Mouse (Mus musculus) frontal cortex, adult (tissue): ENCODE measurements around the gene Snrpe.
A peak's percentile ranks its signal among the peaks of the same experiment; 100 is the strongest.

ENCODE experiments used
- ATAC-seq: cut with Nextera tagmentation; 2 replicates; pipeline ENCODE4 v1.9.2; 2017; ENCODE audit warnings: mild to moderate bottlenecking, moderate library complexity, mixed read lengths; ENCODE audit not compliant: low TSS enrichment

The Snrpe gene

DNA sequence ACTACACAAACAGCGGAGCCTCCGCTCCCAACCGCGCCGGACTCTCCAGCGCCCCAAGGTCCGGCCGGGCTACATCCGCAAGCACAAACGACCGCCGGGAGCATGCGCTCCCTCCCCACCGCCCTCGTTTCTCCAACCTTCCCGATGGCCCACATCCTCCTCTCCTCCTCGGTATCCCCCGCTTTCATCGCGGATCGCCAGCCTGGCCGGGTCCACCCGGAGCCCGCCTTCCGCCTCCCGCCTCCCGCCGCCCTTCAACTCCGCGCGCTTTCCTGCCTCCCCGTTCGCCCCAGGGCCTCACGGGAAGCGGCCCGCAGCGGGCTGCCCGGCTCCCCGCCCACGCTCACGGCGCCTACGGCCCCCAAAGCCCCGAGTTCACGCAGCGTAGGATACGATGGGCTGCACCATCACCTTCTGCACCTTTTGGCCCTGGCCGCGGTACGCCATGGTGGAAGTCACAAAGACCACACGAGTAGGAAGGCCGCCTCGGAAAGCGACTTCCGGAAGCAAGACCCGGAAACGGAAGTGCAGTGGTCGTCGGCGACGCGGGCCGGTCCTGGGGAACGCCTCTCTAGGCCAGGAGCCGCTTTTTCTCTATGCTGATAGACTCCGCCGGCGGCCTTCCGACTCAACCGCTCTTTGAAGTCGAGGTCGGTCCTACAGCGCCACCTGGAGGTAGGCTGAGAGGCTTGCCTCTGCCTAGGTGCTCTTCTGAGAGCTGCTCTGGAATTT lies at the start of gene Snrpe:
Snrpe (minus strand) TSS at position 521 of the 732 bp plus-strand sequence.
- peak; percentile 100 for ATAC-seq

DNA sequence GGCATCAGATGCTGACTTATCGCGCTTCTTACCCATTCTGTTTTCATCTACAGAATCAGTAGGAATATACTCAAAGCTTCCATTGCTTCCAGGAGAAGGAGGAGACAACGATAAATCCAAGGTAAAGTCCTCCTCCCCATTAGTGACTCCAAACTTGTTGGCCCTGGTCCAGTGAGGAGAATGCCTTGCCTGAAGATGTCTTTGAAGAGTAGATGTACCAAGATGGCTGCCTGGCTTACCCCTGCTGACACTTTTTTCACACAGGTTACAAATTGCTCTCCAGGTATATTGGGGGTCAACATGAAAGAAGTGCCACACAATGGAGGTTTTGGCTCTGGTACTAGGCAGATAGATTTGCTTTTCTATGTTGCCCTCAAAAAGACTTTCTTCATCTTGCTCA lies 48.8 kb upstream of the Snrpe start:
- ATAC-seq = no peak

- ATAC-seq = no peak
Measured at GRCm38 (mm10) chr1:133656811-133657210, 46.7 kb upstream of the Snrpe start.

GRCm38 (mm10) chr1:133653033-133653432 lies 42.9 kb upstream of the Snrpe start:
- ATAC-seq = no peak

DNA sequence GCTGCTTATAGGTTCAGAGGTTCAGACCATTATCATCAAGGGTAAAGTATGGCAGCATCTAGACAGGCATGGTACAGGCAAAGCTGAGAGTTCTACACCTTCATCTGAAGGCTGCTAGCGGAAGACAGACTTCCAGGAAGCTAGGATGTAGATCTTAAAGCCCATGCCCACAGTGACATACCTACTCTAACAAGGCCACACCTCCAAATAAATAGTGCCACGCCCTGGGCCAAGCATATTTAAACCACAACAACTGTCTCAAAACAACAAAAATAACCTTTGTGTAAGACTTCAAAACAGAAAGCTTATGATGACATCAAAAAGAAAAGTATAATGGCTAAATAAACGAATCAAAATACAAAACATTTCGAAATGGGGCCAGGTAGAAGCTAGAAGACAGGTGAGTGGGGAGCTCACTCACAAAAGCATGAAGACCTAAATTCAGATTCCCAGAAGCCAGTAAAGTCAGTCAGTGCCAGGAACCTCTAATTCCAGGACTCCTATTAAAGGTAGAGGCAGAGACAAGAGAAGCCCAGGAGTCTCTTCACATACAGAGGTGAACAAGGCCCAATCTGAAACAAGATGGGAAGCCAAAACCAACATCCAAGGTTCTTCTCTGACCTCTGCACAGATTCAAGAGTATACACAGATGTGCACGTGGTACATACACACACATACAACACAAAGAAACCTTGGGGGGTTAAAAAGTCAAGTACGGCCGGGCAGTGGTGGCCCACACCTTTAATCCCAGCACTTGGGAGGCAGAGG lies 40.4 kb upstream of the Snrpe start:
- no peak for ATAC-seq

- no peak for ATAC-seq
Measured at GRCm38 (mm10) chr1:133645652-133646051, 35.6 kb upstream of the Snrpe start.

DNA sequence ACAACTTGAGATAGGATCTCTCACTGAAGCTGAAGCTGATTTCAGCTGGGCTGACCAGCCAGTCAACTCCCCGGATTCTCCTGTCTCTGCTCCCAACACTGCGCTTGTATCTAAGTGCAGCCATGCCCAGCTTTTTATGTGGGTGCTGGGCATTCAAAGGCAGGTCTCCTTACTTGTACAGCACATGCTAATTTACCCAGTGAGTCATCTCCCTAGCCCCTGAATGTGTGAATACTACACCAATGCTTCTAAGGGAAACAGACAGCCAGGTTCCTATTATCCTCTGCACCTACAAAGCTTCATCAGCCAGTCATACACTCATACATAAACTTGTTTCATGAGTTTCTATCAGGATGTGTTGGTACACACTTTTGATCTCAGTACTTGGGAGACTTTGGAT lies 31.1 kb upstream of the Snrpe start:
- ATAC-seq = peak; percentile 76; the same call in 1 of the 2 replicates

DNA sequence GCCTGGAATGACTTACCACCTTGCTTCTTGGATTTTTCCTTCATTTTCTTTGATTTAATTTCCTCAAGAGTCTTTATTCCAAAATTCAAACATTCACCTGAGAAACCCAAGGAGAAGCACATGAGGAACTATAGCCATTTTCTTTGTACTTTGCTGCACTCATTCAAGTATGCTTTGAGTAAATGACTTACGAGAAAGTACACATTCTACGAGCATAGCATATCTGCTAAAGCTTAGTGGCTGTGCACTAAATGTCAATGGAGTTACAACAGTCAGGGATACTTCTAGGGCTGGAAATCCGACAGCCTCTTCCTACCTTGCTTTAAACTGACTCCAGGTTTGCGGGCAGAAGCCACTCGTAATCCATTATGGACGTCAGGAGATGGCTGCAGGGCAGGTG lies 28.4 kb upstream of the Snrpe start:
- no peak for ATAC-seq

DNA sequence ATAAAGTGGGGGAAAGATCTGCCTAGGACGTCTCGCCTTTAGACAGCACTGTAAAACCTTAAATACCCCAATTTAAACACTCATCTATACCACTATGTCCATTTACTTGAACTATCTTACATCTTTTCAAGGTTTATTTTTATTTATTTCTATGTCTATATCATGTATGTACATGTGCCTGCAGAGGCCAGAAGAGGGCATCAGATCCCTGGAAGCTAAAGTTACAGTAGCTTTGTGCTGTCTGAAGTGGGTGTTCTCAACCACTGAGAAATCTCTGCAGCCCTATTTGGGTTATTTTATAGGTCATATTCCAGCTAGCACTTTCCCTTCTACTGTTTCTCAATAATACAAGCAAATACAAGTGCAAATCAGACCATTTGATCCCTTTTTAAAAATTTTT lies 22.1 kb upstream of the Snrpe start:
- no peak for ATAC-seq

- ATAC-seq = no peak
Measured at GRCm38 (mm10) chr1:133625052-133625451, 15.0 kb upstream of the Snrpe start.

DNA sequence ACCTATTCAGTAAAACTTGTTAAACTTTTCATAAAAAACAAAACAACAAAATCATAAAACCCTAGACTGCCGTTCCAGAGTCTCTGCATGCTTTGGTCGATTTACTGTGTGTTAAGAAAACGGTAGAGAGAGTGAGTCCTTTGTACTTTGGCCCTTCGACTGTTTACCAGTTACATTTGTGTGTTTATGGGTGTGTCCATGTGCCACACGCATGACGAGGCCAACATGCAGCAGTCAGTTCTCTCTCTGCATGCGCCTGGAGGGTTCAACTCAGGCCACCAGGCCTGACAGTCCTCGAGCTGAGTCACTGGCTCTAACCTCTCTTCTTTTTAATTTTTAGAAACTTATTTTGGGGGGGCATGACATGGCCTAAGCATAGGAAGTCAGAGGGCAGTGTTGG lies 8.2 kb upstream of the Snrpe start:
- no peak for ATAC-seq

DNA sequence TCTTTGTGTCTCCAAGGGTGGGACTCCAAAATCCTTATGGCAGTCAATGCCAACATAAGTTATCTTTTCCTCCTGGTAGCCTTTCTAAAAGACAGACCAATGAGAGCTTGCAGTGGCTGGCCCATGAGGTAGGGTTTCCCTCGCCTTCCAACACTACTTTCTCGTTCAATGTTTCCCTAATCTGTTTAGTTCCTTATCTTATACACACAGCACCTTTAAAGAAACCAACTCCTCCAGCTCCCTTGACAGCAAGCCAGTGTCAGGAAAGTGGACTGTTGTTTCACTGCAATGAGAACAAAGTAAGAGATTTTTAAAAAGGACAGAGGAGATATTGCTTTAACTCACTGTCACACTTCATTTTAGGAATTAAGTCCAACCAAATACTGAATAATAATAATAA lies 7.8 kb upstream of the Snrpe start:
- ATAC-seq = no peak

DNA sequence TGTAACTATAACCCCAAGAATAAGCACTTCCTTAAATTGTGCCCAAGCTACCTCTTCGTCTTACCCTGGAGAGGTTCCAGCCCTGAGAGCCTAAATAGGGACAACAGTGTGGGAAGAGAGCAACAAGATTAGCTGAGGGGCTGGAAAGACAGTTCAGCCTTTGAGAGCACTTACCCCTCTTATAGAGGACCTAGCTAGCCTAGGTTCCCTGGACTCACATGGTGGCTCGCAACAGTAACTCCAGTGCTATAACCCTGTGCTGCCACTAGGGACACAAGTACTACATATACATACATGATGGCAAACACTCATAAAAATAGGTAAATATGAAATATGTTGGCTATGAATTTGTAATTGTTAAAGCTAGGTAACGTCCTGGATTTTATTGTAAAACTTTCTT lies 3.7 kb upstream of the Snrpe start:
- ATAC-seq = no peak

DNA sequence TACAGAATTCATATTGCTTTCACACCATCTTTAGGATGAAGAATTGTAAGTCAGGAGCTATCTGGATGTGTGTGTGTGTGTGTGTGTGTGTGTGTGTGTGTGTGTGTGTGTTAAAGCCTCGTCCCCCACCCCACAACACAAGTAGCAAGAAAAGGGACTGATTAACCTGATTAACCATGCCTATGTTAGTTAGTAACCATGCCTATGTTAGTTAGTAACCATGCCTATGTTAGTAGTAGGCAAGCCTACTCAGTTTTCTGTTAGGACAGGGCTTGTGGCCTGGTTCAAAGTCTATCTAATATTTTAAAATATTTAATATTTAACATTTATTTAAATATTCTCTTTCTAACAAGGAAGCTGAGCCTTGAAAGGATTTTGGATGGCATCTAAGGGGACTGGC lies 1.3 kb upstream of the Snrpe start:
- ATAC-seq = no peak

GRCm38 (mm10) chr1:133610601-133611000 lies 510 bp upstream of the Snrpe start:
- no peak for ATAC-seq

- no peak for ATAC-seq
Measured at GRCm38 (mm10) chr1:133603174-133603573, 6.9 kb downstream of the Snrpe start.

DNA sequence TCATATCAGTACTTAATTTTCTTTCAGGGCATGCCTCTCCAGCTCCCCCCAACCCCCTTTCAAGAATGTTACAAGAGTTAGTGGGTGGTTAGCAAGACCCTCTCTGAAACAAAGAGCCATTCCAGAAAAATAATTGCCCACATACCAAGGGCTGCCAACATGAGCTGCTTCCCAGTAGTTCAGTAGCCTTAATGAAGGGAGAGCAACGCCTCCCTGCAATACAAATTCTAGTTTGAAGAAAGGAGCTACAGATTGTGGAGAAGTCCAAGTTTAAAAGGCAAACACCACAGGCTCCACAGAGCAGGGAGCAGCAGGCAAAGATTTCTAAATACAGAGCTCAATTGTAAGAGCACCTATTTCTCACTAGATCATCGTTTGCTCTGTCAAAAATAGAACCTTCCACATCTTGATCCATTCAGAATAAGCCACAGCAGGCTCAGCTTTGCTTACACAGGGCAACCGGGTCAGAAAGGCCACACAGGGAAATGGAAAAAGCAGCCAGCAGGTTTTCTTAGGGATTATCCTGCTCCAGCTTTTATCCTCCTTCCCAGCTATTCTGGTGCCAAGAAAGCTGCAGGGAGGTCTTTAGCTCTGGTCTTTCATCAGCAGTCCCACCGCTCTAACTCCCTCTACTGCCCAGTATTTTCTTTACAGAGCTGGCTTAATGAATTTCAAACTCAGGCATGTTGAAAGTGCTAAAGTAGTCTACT lies 13.6 kb downstream of the Snrpe start:
- peak; percentile 41; the same call in 1 of the 2 replicates for ATAC-seq

DNA sequence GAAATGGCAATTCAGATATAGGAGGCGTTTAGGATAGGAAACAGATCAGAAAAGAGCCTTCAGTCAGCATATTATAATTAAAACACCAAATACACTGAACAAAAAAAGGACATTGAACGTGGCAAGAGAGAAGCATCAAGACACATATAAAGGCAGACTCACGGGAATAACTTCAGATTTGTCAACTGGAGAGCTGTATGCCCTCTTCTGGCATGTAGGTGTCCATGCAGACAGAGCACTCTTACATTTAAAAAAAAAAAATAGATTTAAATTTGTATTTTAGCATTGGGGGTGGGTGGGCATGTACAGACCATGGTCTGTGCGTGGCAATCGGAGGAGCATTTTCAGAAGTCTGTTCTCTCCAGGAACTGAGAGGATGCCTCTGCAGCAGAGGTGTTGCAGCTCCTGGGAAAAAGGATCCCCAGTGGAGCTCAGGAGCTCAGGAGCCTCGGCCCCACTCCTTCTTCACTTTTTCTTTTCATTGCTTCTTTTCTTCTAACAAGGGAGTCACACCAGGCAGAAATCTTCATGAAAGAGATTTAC lies 24.0 kb downstream of the Snrpe start:
- no peak for ATAC-seq

DNA sequence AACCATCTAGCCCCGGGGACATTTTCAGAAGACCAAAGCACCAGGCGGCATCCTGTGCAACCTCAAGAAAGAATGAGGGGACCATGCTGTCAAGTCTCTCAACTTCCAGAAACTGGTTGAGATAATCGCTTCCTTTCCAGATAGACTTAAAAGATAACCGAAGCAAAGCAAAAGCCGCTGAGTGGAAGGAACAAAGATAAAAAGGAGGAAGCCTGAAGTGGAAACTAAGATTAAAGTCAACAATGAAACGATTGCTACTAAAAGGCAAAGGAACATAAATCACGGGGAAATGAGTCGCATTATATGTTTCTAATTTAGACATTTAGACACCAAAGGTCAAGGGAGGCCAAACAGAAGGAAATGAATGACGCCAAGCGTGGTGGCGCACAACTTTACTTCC lies 38.8 kb downstream of the Snrpe start:
- no peak for ATAC-seq
